Comparison of ENCODE assay signal across 8 mouse cellular contexts in genomic region chr17:47508012-47508608, GRCm38 (mm10). TPM values are rescaled to one million over a fixed set of nuclear protein-coding genes. Genes with fewer than 3 reads are reported as not detected.
DNase-seq lines count a peak whose midpoint lies in the region; ATAC-seq lines count a peak whose summit lies in the region.

No protein-coding gene starts in this region.

- H3K36me3 ChIP-seq in embryonic facial prominence, embryonic 15.5 days, result no peaks in the 10 kb centered on the region
- H3K36me3 ChIP-seq in heart, embryonic 15.5 days, result no peaks in the 10 kb centered on the region
- no peaks in the 10 kb centered on the region for H3K36me3 ChIP-seq in liver, embryonic 15.5 days (replicated peaks)

- DNase-seq in 3134 (ENCODE audit: extremely low read depth, insufficient read length, low spot score) (peak; percentile 74), NIH3T3 (ENCODE audit: low read depth) (peak; percentile 96)
- peak; percentile 91 to 95 for DNase-seq in kidney, postnatal 4 days
- peak; percentile 87 to 91 for DNase-seq in right cerebral cortex, adult 2 months (ENCODE audit: low spot score in 2 of 2)
- peak; percentile 71 for DNase-seq in urinary bladder, postnatal 10 days (ENCODE audit: low spot score)

- H3K27ac ChIP-seq in embryonic facial prominence, embryonic 15.5 days (replicated peaks), result peak overlapping the region; percentile 96
- peak overlapping the region; percentile 93 for H3K27ac ChIP-seq in heart, embryonic 15.5 days
- H3K27ac ChIP-seq in liver, embryonic 15.5 days (replicated peaks), result peak overlapping the region; percentile 94

- H3K9me3 ChIP-seq in embryonic facial prominence, embryonic 15.5 days (replicated peaks), result no peaks in the 10 kb centered on the region
- H3K9me3 ChIP-seq in heart, embryonic 15.5 days (replicated peaks), result no peaks in the 10 kb centered on the region
- no peaks in the 10 kb centered on the region for H3K9me3 ChIP-seq in liver, embryonic 15.5 days (replicated peaks)

- peaks cover 55% of the 10 kb centered on the region for H3K4me1 ChIP-seq in embryonic facial prominence, embryonic 15.5 days
- H3K4me1 ChIP-seq in heart, embryonic 15.5 days (replicated peaks), result peaks cover 59% of the 10 kb centered on the region
- peaks cover 90% of the 10 kb centered on the region for H3K4me1 ChIP-seq in liver, embryonic 15.5 days (replicated peaks)

- H3K27me3 ChIP-seq in embryonic facial prominence, embryonic 15.5 days, result no peaks in the 10 kb centered on the region
- H3K27me3 ChIP-seq in heart, embryonic 15.5 days, result no peaks in the 10 kb centered on the region
- H3K27me3 ChIP-seq in liver, embryonic 15.5 days, result no peaks in the 10 kb centered on the region

- no peak overlapping the region for H3K9ac ChIP-seq in embryonic facial prominence, embryonic 15.5 days
- H3K9ac ChIP-seq in heart, embryonic 15.5 days, result peak overlapping the region; percentile 46
- peak overlapping the region; percentile 57 for H3K9ac ChIP-seq in liver, embryonic 15.5 days

- peak overlapping the region; percentile 47 for H3K4me2 ChIP-seq in embryonic facial prominence, embryonic 15.5 days (replicated peaks)
- peak overlapping the region; percentile 62 for H3K4me2 ChIP-seq in heart, embryonic 15.5 days
- H3K4me2 ChIP-seq in liver, embryonic 15.5 days, result peak overlapping the region; percentile 77

- H3K4me3 ChIP-seq in embryonic facial prominence, embryonic 15.5 days (replicated peaks), result peak overlapping the region; percentile 21
- peak overlapping the region; percentile 38 for H3K4me3 ChIP-seq in heart, embryonic 15.5 days
- peak overlapping the region; percentile 48 for H3K4me3 ChIP-seq in liver, embryonic 15.5 days (replicated peaks)

- WGBS in embryonic facial prominence, embryonic 15.5 days, result 19% methylated on average over 12 of the region's 12 CpGs
- 7% methylated on average over 12 of the region's 12 CpGs for WGBS in heart, embryonic 15.5 days
- 3% methylated on average over 12 of the region's 12 CpGs for WGBS in liver, embryonic 15.5 days (ENCODE audit: insufficient replicate concordance)

- ATAC-seq in embryonic facial prominence, embryonic 15.5 days (ENCODE audit: insufficient number of reproducible peaks, low FRiP score, low TSS enrichment, low read depth), result peak; percentile 84
- peak; percentile 75 for ATAC-seq in heart, embryonic 15.5 days (replicated peaks; ENCODE audit: insufficient number of reproducible peaks, insufficient read depth, low FRiP score, low read depth)
- peak; percentile 51 for ATAC-seq in liver, embryonic 15.5 days (ENCODE audit: insufficient read depth)

RNA-seq across cellular contexts. Expression of gene Ccnd3, which starts 3.3 kb away (rescaled TPM):
- polyA plus RNA-seq in embryonic facial prominence, embryonic 15.5 days (2015; fragmentation: Nextera tagmentation; extraction: Ambion mirVana), result 552 and 575 TPM in 2 replicates
- polyA plus RNA-seq in heart, embryonic 15.5 days (2015; fragmentation: Nextera tagmentation; extraction: Ambion mirVana), result 369 and 456 TPM in 2 replicates
- 422 and 473 TPM in 2 replicates for polyA plus RNA-seq in liver, embryonic 15.5 days (2015; fragmentation: Nextera tagmentation; extraction: Ambion mirVana)

RNA-seq across cellular contexts. Expression of gene Taf8, which starts 6.0 kb away (rescaled TPM):
- polyA plus RNA-seq in embryonic facial prominence, embryonic 15.5 days (2015; fragmentation: Nextera tagmentation; extraction: Ambion mirVana), result 30.0 and 32.4 TPM in 2 replicates
- polyA plus RNA-seq in heart, embryonic 15.5 days (2015; fragmentation: Nextera tagmentation; extraction: Ambion mirVana), result 17.0 and 20.5 TPM in 2 replicates
- 14.7 and 15.2 TPM in 2 replicates for polyA plus RNA-seq in liver, embryonic 15.5 days (2015; fragmentation: Nextera tagmentation; extraction: Ambion mirVana)

Comparison
In these comparisons a context has a peak if more than half of its experiments do, and no peak if none do; other contexts are left out.
1. Peak in every context shown above with its lines: DNase-seq, ATAC-seq, H3K4me3 ChIP-seq and H3K27ac ChIP-seq.